Mouse (Mus musculus): ENCODE measurements around the gene Ptprn. TPM values are rescaled to one million over a fixed set of nuclear protein-coding genes. Genes with fewer than 3 reads are reported as not detected.

Gene Ptprn
- polyA plus RNA-seq, 1 experiment from 2014 or later: 24.2 TPM

Small RNA genes lying within 50 kb of the gene (microRNA-seq; reads per million reads assigned to microRNA genes)
- not detected for gene Gm27943

Other genes starting within 250 kb of the Ptprn start
- gene Nhej1, start 139.3 kb downstream of the Ptprn start, polyA plus RNA-seq (2015; fragmentation: Nextera tagmentation; extraction: Ambion mirVana): 5.1 and 6.0 TPM in 2 replicates
- gene Slc23a3, start 130.6 kb downstream of the Ptprn start, polyA plus RNA-seq (2015; fragmentation: Nextera tagmentation; extraction: Ambion mirVana): not detected in 2 replicates
- 58.8 and 61.9 TPM in 2 replicates for gene Cnppd1, start 121.8 kb downstream of the Ptprn start, polyA plus RNA-seq (2015; fragmentation: Nextera tagmentation; extraction: Ambion mirVana)
- gene Retreg2, start 121.7 kb downstream of the Ptprn start, polyA plus RNA-seq (2015; fragmentation: Nextera tagmentation; extraction: Ambion mirVana): 143 and 153 TPM in 2 replicates
- 38.3 and 41.1 TPM in 2 replicates for gene Zfand2b, start 95.9 kb downstream of the Ptprn start, polyA plus RNA-seq (2015; fragmentation: Nextera tagmentation; extraction: Ambion mirVana)
- 45.7 and 46.0 TPM in 2 replicates for gene Abcb6, start 84.1 kb downstream of the Ptprn start, polyA plus RNA-seq (2015; fragmentation: Nextera tagmentation; extraction: Ambion mirVana)
- 27.6 and 27.7 TPM in 2 replicates for gene Ankzf1, start 72.4 kb downstream of the Ptprn start, polyA plus RNA-seq (2015; fragmentation: Nextera tagmentation; extraction: Ambion mirVana)
- gene Atg9a, start 72.3 kb downstream of the Ptprn start, polyA plus RNA-seq (2015; fragmentation: Nextera tagmentation; extraction: Ambion mirVana): 59.2 and 63.3 TPM in 2 replicates
- 21.8 and 24.0 TPM in 2 replicates for gene Glb1l, start 53.7 kb downstream of the Ptprn start, polyA plus RNA-seq (2015; fragmentation: Nextera tagmentation; extraction: Ambion mirVana)
- 156 and 169 TPM in 2 replicates for gene Stk16, start 53.7 kb downstream of the Ptprn start, polyA plus RNA-seq (2015; fragmentation: Nextera tagmentation; extraction: Ambion mirVana)
- gene Tuba4a, start 44.6 kb downstream of the Ptprn start, polyA plus RNA-seq (2015; fragmentation: Nextera tagmentation; extraction: Ambion mirVana): 7.9 and 12.7 TPM in 2 replicates
- gene A630095N17Rik, start 32.4 kb downstream of the Ptprn start, polyA plus RNA-seq (2015; fragmentation: Nextera tagmentation; extraction: Ambion mirVana): not detected in 2 replicates
- gene Dnajb2, start 28.1 kb downstream of the Ptprn start, polyA plus RNA-seq (2015; fragmentation: Nextera tagmentation; extraction: Ambion mirVana): 72.9 and 82.1 TPM in 2 replicates
- 167 and 169 TPM in 2 replicates for gene Resp18, start 13.9 kb upstream of the Ptprn start, polyA plus RNA-seq (2015; fragmentation: Nextera tagmentation; extraction: Ambion mirVana)
- 152 and 162 TPM in 2 replicates for gene Dnpep, start 53.5 kb upstream of the Ptprn start, polyA plus RNA-seq (2015; fragmentation: Nextera tagmentation; extraction: Ambion mirVana)
- 1.5 and 2.0 TPM in 2 replicates for gene Des, start 95.8 kb upstream of the Ptprn start, polyA plus RNA-seq (2015; fragmentation: Nextera tagmentation; extraction: Ambion mirVana)
- gene Speg, start 110.8 kb upstream of the Ptprn start, polyA plus RNA-seq (2015; fragmentation: Nextera tagmentation; extraction: Ambion mirVana): 20.8 and 21.3 TPM in 2 replicates
- 86.1 and 98.7 TPM in 2 replicates for gene Gmppa, start 171.4 kb upstream of the Ptprn start, polyA plus RNA-seq (2015; fragmentation: Nextera tagmentation; extraction: Ambion mirVana)
- gene Asic4, start 185.9 kb upstream of the Ptprn start, polyA plus RNA-seq (2015; fragmentation: Nextera tagmentation; extraction: Ambion mirVana): 64.4 and 73.2 TPM in 2 replicates
- 42.3 and 45.8 TPM in 2 replicates for gene Chpf, start 214.8 kb upstream of the Ptprn start, polyA plus RNA-seq (2015; fragmentation: Nextera tagmentation; extraction: Ambion mirVana)
- gene Tmem198, start 215.0 kb upstream of the Ptprn start, polyA plus RNA-seq (2015; fragmentation: Nextera tagmentation; extraction: Ambion mirVana): 59.2 and 60.0 TPM in 2 replicates
- 29.3 and 31.9 TPM in 2 replicates for gene Obsl1, start 241.9 kb upstream of the Ptprn start, polyA plus RNA-seq (2015; fragmentation: Nextera tagmentation; extraction: Ambion mirVana)
- 24.3 and 24.5 TPM in 2 replicates for gene Inha, start 242.6 kb upstream of the Ptprn start, polyA plus RNA-seq (2015; fragmentation: Nextera tagmentation; extraction: Ambion mirVana)

Data from midbrain, embryonic 15.5 days (tissue).